Mouse (Mus musculus): ENCODE measurements around the gene Cox14.

- TF ChIP-seq CTCF (IDR thresholded peaks at IDR 0.05) = no peak
- no peak for TF ChIP-seq EP300 (IDR thresholded peaks at IDR 0.05; ENCODE audit: insufficient read depth, low read depth, low read length)
- TF ChIP-seq POLR2A (IDR thresholded peaks at IDR 0.05; ENCODE audit: insufficient read depth, low read depth, low read length) = no peak
These were observed 10.2 kb downstream of the Cox14 start for GRCm38 (mm10) chr15:99735631-99736030.

Data from heart, adult 2 months (tissue).